ENCODE assay signal across 22 mouse cellular contexts in the genomic region with DNA sequence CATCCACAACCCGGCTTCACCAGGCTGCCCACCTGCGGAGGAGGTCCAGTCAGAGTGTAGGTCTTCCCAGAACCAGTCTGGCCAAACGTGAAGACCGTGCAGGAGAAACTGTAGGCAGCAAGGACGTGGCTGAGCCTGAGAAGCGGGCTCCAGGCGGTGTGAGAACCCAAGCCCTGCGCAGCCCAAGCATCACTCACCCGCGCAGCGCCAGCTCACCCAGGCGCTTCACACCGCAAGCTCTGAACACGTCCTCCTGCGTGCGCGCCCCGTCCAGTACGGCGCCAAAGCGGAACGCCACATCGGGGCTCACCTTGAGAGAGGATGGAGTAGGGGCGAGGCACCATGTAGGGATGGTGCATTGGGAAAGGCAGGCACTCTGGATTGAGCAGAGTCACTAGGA. TPM values are rescaled to one million over a fixed set of nuclear protein-coding genes. Genes with fewer than 3 reads are reported as not detected.
DNase-seq lines count a peak whose midpoint lies in the region; ATAC-seq and TF ChIP-seq lines count a peak whose summit lies in the region.
"Had no signal": no experiment of that assay in that cellular context is flagged by ENCODE, and none has a peak within 500 bp of the region (broad histone marks: within the 10 kb centered on the region; RNA-seq: fewer than 3 reads in every experiment).

No protein-coding gene starts in this region.

- 0 out of 2 replicates have a peak overlapping the region, but pooled peaks have one; percentile 76 for H3K27ac ChIP-seq in lung, embryonic 14.5 days (ENCODE audit: low read depth)
- H3K27ac ChIP-seq in stomach, embryonic 15.5 days, result 0 out of 2 replicates have a peak overlapping the region, but pooled peaks have one; percentile 80
- H3K27ac ChIP-seq: embryonic facial prominence, embryonic 10.5 days; forebrain, embryonic 10.5 days; heart, embryonic 15.5 days; limb, embryonic 12.5 days; macrophage; neural tube, embryonic 15.5 days had no signal

- H3K36me3 ChIP-seq in lung, embryonic 14.5 days (ENCODE audit: insufficient read depth), result no peaks in the 10 kb centered on the region
- no peaks in the 10 kb centered on the region for H3K36me3 ChIP-seq in stomach, embryonic 15.5 days
- H3K36me3 ChIP-seq: embryonic facial prominence, embryonic 10.5 days; forebrain, embryonic 10.5 days; heart, embryonic 15.5 days; limb, embryonic 12.5 days; neural tube, embryonic 15.5 days had no signal

- peak overlapping the region; percentile 54 for H3K4me2 ChIP-seq in lung, embryonic 14.5 days
- H3K4me2 ChIP-seq in stomach, embryonic 15.5 days, result peak overlapping the region; percentile 48
- H3K4me2 ChIP-seq: heart, embryonic 15.5 days; limb, embryonic 12.5 days; neural tube, embryonic 15.5 days had no signal

- H3K4me3 ChIP-seq in lung, embryonic 14.5 days (ENCODE audit: low read depth, low read length), result peak overlapping the region; percentile 24
- no peak overlapping the region for H3K4me3 ChIP-seq in lung, adult 2 months (replicated peaks; ENCODE audit: extremely low read depth, low read depth, low read length)
- H3K4me3 ChIP-seq in stomach, embryonic 15.5 days (replicated peaks), result peak overlapping the region; percentile 35
- H3K4me3 ChIP-seq: embryonic facial prominence, embryonic 10.5 days; forebrain, embryonic 10.5 days; heart, embryonic 15.5 days; limb, embryonic 12.5 days; neural tube, embryonic 15.5 days had no signal

- no peak for TF ChIP-seq POLR2A in lung, adult 2 months (IDR thresholded peaks at IDR 0.05; ENCODE audit: borderline replicate concordance, extremely low read depth, low read depth, low read length)

- H3K9ac ChIP-seq in lung, embryonic 14.5 days, result peak overlapping the region; percentile 42
- no peak overlapping the region for H3K9ac ChIP-seq in stomach, embryonic 15.5 days
- H3K9ac ChIP-seq: heart, embryonic 15.5 days; limb, embryonic 12.5 days; neural tube, embryonic 15.5 days had no signal

- peaks cover 8% of the 10 kb centered on the region; the same call in 1 of the 2 replicates for H3K27me3 ChIP-seq in lung, embryonic 14.5 days (ENCODE audit: insufficient read depth, low read length)
- no peaks in the 10 kb centered on the region for H3K27me3 ChIP-seq in stomach, embryonic 15.5 days (replicated peaks)

- 25% methylated on average over 24 of the region's 24 CpGs for WGBS in lung, embryonic 14.5 days
- 38% methylated on average over 24 of the region's 24 CpGs for WGBS in lung, adult 2 months
- 36% methylated on average over 24 of the region's 24 CpGs for WGBS in stomach, embryonic 15.5 days

- no peak for TF ChIP-seq CTCF in lung, embryonic 14.5 days (IDR thresholded peaks at IDR 0.05; ENCODE audit: low read depth)
- TF ChIP-seq CTCF in lung, adult 2 months (IDR thresholded peaks at IDR 0.05; ENCODE audit: insufficient read depth, low read length), result no peak

- intact Hi-C loops in left cerebral cortex, postnatal 10 days (cut with DNase I), result no loop called here

- peak; percentile 15 for DNase-seq in lung, embryonic 14.5 days
- DNase-seq in lung, adult 2 months, result no peak
- DNase-seq in R1 (ENCODE audit: low read depth, low spot score), result peak; percentile 20
- peak; percentile 34 for DNase-seq in kidney, postnatal 14 days
- DNase-seq in cerebellum, postnatal 25 days, result no peak
- no peak for DNase-seq in left cerebral cortex, postnatal 10 days (ENCODE audit: extremely low spot score in 1 of 2, low spot score in 2 of 2)
- DNase-seq: cerebellum, adult 9-10 months; heart, adult 11 months; layer of hippocampus, postnatal 36 days; retina, postnatal 1 day; spleen, adult 18-20 months had no signal

- H3K9me3 ChIP-seq in lung, embryonic 14.5 days (ENCODE audit: low read depth, low read length), result no peaks in the 10 kb centered on the region
- H3K9me3 ChIP-seq in stomach, embryonic 15.5 days, result no peaks in the 10 kb centered on the region
- H3K9me3 ChIP-seq: forebrain, embryonic 10.5 days; heart, embryonic 15.5 days; limb, embryonic 12.5 days; neural tube, embryonic 15.5 days had no signal

- no peak for ATAC-seq in lung, embryonic 14.5 days (ENCODE audit: insufficient read depth)
- ATAC-seq in stomach, embryonic 15.5 days (ENCODE audit: insufficient read depth, low FRiP score, low read depth), result no peak
- ATAC-seq in erythroid progenitor cell, adult 5-6 weeks (replicated peaks; ENCODE audit: low FRiP score, poor library complexity, severe bottlenecking), result no peak

- H3K4me1 ChIP-seq in lung, embryonic 14.5 days (ENCODE audit: insufficient read depth), result no peaks in the 10 kb centered on the region; the same call in 1 of the 2 replicates
- H3K4me1 ChIP-seq in lung, adult 2 months (ENCODE audit: control insufficient read depth, insufficient read depth, low read length), result no peaks in the 10 kb centered on the region
- H3K4me1 ChIP-seq in stomach, embryonic 15.5 days, result no peaks in the 10 kb centered on the region
- H3K4me1 ChIP-seq: embryonic facial prominence, embryonic 10.5 days; forebrain, embryonic 10.5 days; heart, embryonic 15.5 days; limb, embryonic 12.5 days; neural tube, embryonic 15.5 days had no signal

RNA-seq across cellular contexts. Expression of a gene that starts 0.8 kb away (rescaled TPM):
- 8.9 and 11.8 TPM in 2 replicates for polyA plus RNA-seq in lung, embryonic 14.5 days (2014; fragmentation: Nextera tagmentation; extraction: Ambion mirVana)
- 0.11 TPM in 1 of 2 replicates, not detected in the other for polyA plus RNA-seq in lung, adult 2 months (2012; rRNA removed)
- 31.6 and 39.0 TPM in 2 replicates for polyA plus RNA-seq in stomach, embryonic 15.5 days (2015; fragmentation: Nextera tagmentation; extraction: Ambion mirVana)
- total RNA-seq in erythroid progenitor cell, adult 5-6 weeks (2015; ENCODE audit: low replicate concordance), result not detected in 2 replicates
- not detected in 2 replicates for total RNA-seq in erythroid progenitor cell, adult 5-6 weeks (2017; ENCODE audit: low replicate concordance)
- total RNA-seq in left cerebral cortex, postnatal 10 days (2021), result not detected
- total RNA-seq: layer of hippocampus, postnatal 36 days; monocyte, adult 5-6 weeks had no signal
- polyA plus RNA-seq: C2C12; embryonic facial prominence, embryonic 10.5 days; forebrain, embryonic 10.5 days; hindbrain, embryonic 11.5 days; macrophage had no signal

RNA-seq across cellular contexts. Expression of a gene that starts 16.5 kb away (rescaled TPM):
- polyA plus RNA-seq in lung, embryonic 14.5 days (2014; fragmentation: Nextera tagmentation; extraction: Ambion mirVana), result 0.47 TPM in 1 of 2 replicates, not detected in the other
- polyA plus RNA-seq in lung, adult 2 months (2012; rRNA removed), result 0.26 and 1.4 TPM in 2 replicates
- polyA plus RNA-seq in stomach, embryonic 15.5 days (2015; fragmentation: Nextera tagmentation; extraction: Ambion mirVana), result 156 and 167 TPM in 2 replicates
- total RNA-seq in erythroid progenitor cell, adult 5-6 weeks (2015; ENCODE audit: low replicate concordance), result not detected in 2 replicates
- total RNA-seq in erythroid progenitor cell, adult 5-6 weeks (2017; ENCODE audit: low replicate concordance), result not detected in 2 replicates
- total RNA-seq in left cerebral cortex, postnatal 10 days (2021), result not detected
- total RNA-seq: layer of hippocampus, postnatal 36 days; monocyte, adult 5-6 weeks had no signal
- polyA plus RNA-seq: C2C12; embryonic facial prominence, embryonic 10.5 days; forebrain, embryonic 10.5 days; hindbrain, embryonic 11.5 days; macrophage had no signal

RNA-seq across cellular contexts. Expression of a gene that starts 42.7 kb away (rescaled TPM):
- polyA plus RNA-seq in lung, embryonic 14.5 days (2014; fragmentation: Nextera tagmentation; extraction: Ambion mirVana), result 23.1 and 25.8 TPM in 2 replicates
- polyA plus RNA-seq in lung, adult 2 months (2012; rRNA removed), result 11.2 and 11.5 TPM in 2 replicates
- polyA plus RNA-seq in stomach, embryonic 15.5 days (2015; fragmentation: Nextera tagmentation; extraction: Ambion mirVana), result 17.4 and 18.6 TPM in 2 replicates
- 0.36 and 0.42 TPM in 2 replicates for total RNA-seq in erythroid progenitor cell, adult 5-6 weeks (2015; ENCODE audit: low replicate concordance)
- total RNA-seq in erythroid progenitor cell, adult 5-6 weeks (2017; ENCODE audit: low replicate concordance), result under 0.01 TPM in 1 of 2 replicates, not detected in the other
- total RNA-seq in left cerebral cortex, postnatal 10 days (2021), result 1 to 10 TPM; 2.5 to 3.3 TPM

Comparison
In these comparisons a context has a peak if more than half of its experiments do, and no peak if none do; other contexts are left out.
1. DNase-seq: peak in lung, embryonic 14.5 days (single experiment), R1 (single experiment) and kidney, postnatal 14 days (single experiment); none in lung, adult 2 months (single experiment), cerebellum, postnatal 25 days (0 of 2) and left cerebral cortex, postnatal 10 days (0 of 2).
2. RNA of a gene that starts 16.5 kb away (polyA plus RNA-seq): 156 to 167 TPM in stomach, embryonic 15.5 days; 0.26 to 1.4 TPM in lung, adult 2 months and 0.47 TPM in lung, embryonic 14.5 days; every median in the first group is over 10 times any median in the second.